Mouse (Mus musculus) liver, embryonic 16.5 days (tissue): ENCODE results near the gene Rapgef4. TPM values are rescaled to one million over a fixed set of nuclear protein-coding genes. Genes with fewer than 3 reads are reported as not detected.

Experiments
- ATAC-seq: fragments of 200-750 bp; cut with Nextera tagmentation; 2 replicates; pipeline ENCODE4 v1.8.0; 2017; ENCODE audit warnings: low read depth, mild to moderate bottlenecking, moderate number of reproducible peaks, moderate library complexity
- H3K27ac ChIP-seq: fragments of 300-500 bp; sonication (generic); 2 replicates; pipeline ENCODE4 v1.5.1; 2014; ENCODE audit warnings: mild to moderate bottlenecking, low read length
- H3K27me3 ChIP-seq: fragments of 300-500 bp; sonication (generic); 2 replicates; pipeline ENCODE4 v1.6.1; 2014; ENCODE audit warnings: low read depth, low read length, mixed read lengths; ENCODE audit not compliant: control insufficient read depth, insufficient read depth
- H3K36me3 ChIP-seq: fragments of 300-500 bp; sonication (generic); 2 replicates; pipeline ENCODE4 v1.6.1; 2014; ENCODE audit warnings: mild to moderate bottlenecking; ENCODE audit not compliant: control insufficient read depth, insufficient read depth
- H3K4me1 ChIP-seq: fragments of 300-500 bp; sonication (generic); 2 replicates; pipeline ENCODE4 v1.6.1; 2014; ENCODE audit warnings: low read depth, low read length, mixed read lengths; ENCODE audit not compliant: control insufficient read depth
- H3K4me2 ChIP-seq: fragments of 300-500 bp; sonication (generic); 2 replicates; pipeline ENCODE4 v1.6.1; 2014; ENCODE audit warnings: low read depth, low read length, mixed read lengths
- H3K4me3 ChIP-seq: fragments of 300-500 bp; sonication (generic); 2 replicates; pipeline ENCODE4 v1.5.1; 2014; ENCODE audit warnings: low read depth, mild to moderate bottlenecking, low read length
- H3K9ac ChIP-seq: fragments of 300-500 bp; sonication (generic); 2 replicates; pipeline ENCODE4 v1.6.1; 2014; ENCODE audit warnings: low read depth, low read length
- H3K9me3 ChIP-seq: fragments of 300-500 bp; sonication (generic); replicated peaks from 2 replicates; pipeline ENCODE4 v1.6.1; 2016; ENCODE audit warnings: low read length; ENCODE audit not compliant: control insufficient read depth
- WGBS: fragments of 180-500 bp; shearing (Covaris S2); extraction: QIAGEN DNeasy Blood & Tissue Kit; methylation state at CpG from one replicate; pipeline ENCODE4 v1.1.7; 2014; ENCODE audit not compliant: insufficient replicate concordance; 5-methylcytosine and 5-hydroxymethylcytosine counted together
- polyA plus RNA-seq: library from polyadenylated mRNA; unstranded; fragments of >200 nt; fragmentation: Nextera tagmentation; extraction: Ambion mirVana; gene quantifications from 2 replicates; pipeline ENCODE4 v1.2.1, GENCODE M21; 2015

Gene Rapgef4
- polyA plus RNA-seq, 1 experiment from 2014 or later, result 7.8 TPM

- no peaks in the 10 kb centered on the region for H3K27me3 ChIP-seq
- ATAC-seq, result no peak
- H3K4me2 ChIP-seq, result no peak overlapping the region; the same call in 1 of the 2 replicates
- H3K9me3 ChIP-seq, result no peaks in the 10 kb centered on the region
- H3K36me3 ChIP-seq, result no peaks in the 10 kb centered on the region
- WGBS, result 56% methylated on average over 14 of the region's 14 CpGs
- no peaks in the 10 kb centered on the region for H3K4me1 ChIP-seq
- H3K4me3 ChIP-seq, result no peak overlapping the region
- no peak overlapping the region for H3K27ac ChIP-seq
- no peak overlapping the region for H3K9ac ChIP-seq
Measured at GRCm38 (mm10) chr2:72241714-72242472, 260.9 kb downstream of the Rapgef4 start.

GRCm38 (mm10) chr2:72242910-72243675 is 262.1 kb downstream of the Rapgef4 start:
- H3K9me3 ChIP-seq, result no peaks in the 10 kb centered on the region
- H3K36me3 ChIP-seq, result no peaks in the 10 kb centered on the region
- 67% methylated on average over 12 of the region's 12 CpGs for WGBS
- H3K9ac ChIP-seq, result no peak overlapping the region
- no peaks in the 10 kb centered on the region for H3K4me1 ChIP-seq
- H3K4me3 ChIP-seq, result no peak overlapping the region
- H3K4me2 ChIP-seq, result no peak overlapping the region
- no peak for ATAC-seq
- H3K27me3 ChIP-seq, result no peaks in the 10 kb centered on the region
- H3K27ac ChIP-seq, result no peak overlapping the region

- Histone ChIP-seq H3K9me3 (no peaks in the 10 kb centered on the region), H3K27me3 (no peaks in the 10 kb centered on the region), H3K4me3 (no peak overlapping the region), H3K36me3 (no peaks in the 10 kb centered on the region), H3K4me1 (no peaks in the 10 kb centered on the region), H3K9ac (no peak overlapping the region), H3K27ac (no peak overlapping the region), H3K4me2 (no peak overlapping the region)
- no peak for ATAC-seq
- whole genome bisulfite sequencing, result 66% methylated on average over 4 of the region's 4 CpGs
Measured at GRCm38 (mm10) chr2:72245631-72246030, 264.6 kb downstream of the Rapgef4 start.

- Histone ChIP-seq H3K27me3 (no peaks in the 10 kb centered on the region), H3K9ac (no peak overlapping the region), H3K4me3 (no peak overlapping the region), H3K9me3 (no peaks in the 10 kb centered on the region), H3K27ac (no peak overlapping the region), H3K36me3 (no peaks in the 10 kb centered on the region), H3K4me1 (no peaks in the 10 kb centered on the region), H3K4me2 (no peak overlapping the region)
- WGBS, result 66% methylated on average over 11 of the region's 11 CpGs
- no peak for ATAC-seq
Measured at GRCm38 (mm10) chr2:72246376-72246775, 265.3 kb downstream of the Rapgef4 start.

GRCm38 (mm10) chr2:72247819-72248218 is 266.8 kb downstream of the Rapgef4 start:
- no peaks in the 10 kb centered on the region for H3K36me3 ChIP-seq
- H3K27ac ChIP-seq, result no peak overlapping the region
- no peak overlapping the region for H3K4me3 ChIP-seq
- H3K4me2 ChIP-seq, result no peak overlapping the region
- no peaks in the 10 kb centered on the region for H3K9me3 ChIP-seq
- no peaks in the 10 kb centered on the region for H3K27me3 ChIP-seq
- H3K4me1 ChIP-seq, result no peaks in the 10 kb centered on the region
- 64% methylated on average over 6 of the region's 6 CpGs for WGBS
- H3K9ac ChIP-seq, result no peak overlapping the region
- ATAC-seq, result no peak

- ATAC-seq, result no peak
- Histone ChIP-seq H3K4me3 (no peak overlapping the region), H3K4me2 (no peak overlapping the region), H3K27me3 (no peaks in the 10 kb centered on the region), H3K9me3 (no peaks in the 10 kb centered on the region), H3K36me3 (no peaks in the 10 kb centered on the region), H3K27ac (no peak overlapping the region), H3K9ac (no peak overlapping the region), H3K4me1 (no peaks in the 10 kb centered on the region; the same call in 1 of the 2 replicates)
- WGBS, result 65% methylated on average over 18 of the region's 18 CpGs
Measured at GRCm38 (mm10) chr2:72252510-72253505, 271.8 kb downstream of the Rapgef4 start.

GRCm38 (mm10) chr2:72253882-72254281 is 272.8 kb downstream of the Rapgef4 start:
- 64% methylated on average over 4 of the region's 4 CpGs for WGBS
- Histone ChIP-seq H3K9ac (no peak overlapping the region), H3K4me3 (no peak overlapping the region), H3K4me1 (no peaks in the 10 kb centered on the region; the same call in 1 of the 2 replicates), H3K4me2 (no peak overlapping the region), H3K27ac (no peak overlapping the region), H3K36me3 (no peaks in the 10 kb centered on the region), H3K9me3 (no peaks in the 10 kb centered on the region), H3K27me3 (no peaks in the 10 kb centered on the region)
- no peak for ATAC-seq

- no peak overlapping the region for H3K9ac ChIP-seq
- WGBS, result 37% methylated on average over 14 of the region's 14 CpGs
Measured at GRCm38 (mm10) chr2:72254813-72255582, 274.0 kb downstream of the Rapgef4 start.

More at GRCm38 (mm10) chr2:72254813-72255582, 274.0 kb downstream of the Rapgef4 start:
- ATAC-seq, result peak; percentile 67
- Histone ChIP-seq H3K4me3 (no peak overlapping the region), H3K4me1 (no peaks in the 10 kb centered on the region; the same call in 1 of the 2 replicates), H3K4me2 (peak overlapping the region; percentile 1; the same call in 1 of the 2 replicates), H3K36me3 (no peaks in the 10 kb centered on the region), H3K27me3 (no peaks in the 10 kb centered on the region), H3K9me3 (no peaks in the 10 kb centered on the region), H3K27ac (no peak overlapping the region)
